ENCODE assay signal across 7 mouse cellular contexts in genomic region chr4:99829094-99830073, GRCm38 (mm10). TPM values are rescaled to one million over a fixed set of nuclear protein-coding genes. Genes with fewer than 3 reads are reported as not detected.
DNase-seq lines count a peak whose midpoint lies in the region; ATAC-seq lines count a peak whose summit lies in the region.

TSS of gene Efcab7 (plus strand) at chr4:99829198.

- peak; percentile 94 for ATAC-seq in intestine, embryonic 15.5 days

- H3K9ac ChIP-seq in intestine, embryonic 15.5 days = peak within 1 kb of the TSS; percentile 70

- under 1% methylated on average over 48 of the region's 48 CpGs for WGBS in intestine, embryonic 15.5 days
- WGBS in midbrain, embryonic 10.5 days = under 1% methylated on average over 48 of the region's 48 CpGs

- H3K36me3 ChIP-seq in intestine, embryonic 15.5 days = no peaks in the 10 kb centered on the region
- H3K36me3 ChIP-seq in midbrain, embryonic 10.5 days = peaks cover 13% of the 10 kb centered on the region

- H3K4me3 ChIP-seq in intestine, embryonic 15.5 days (replicated peaks) = peak within 1 kb of the TSS; percentile 61
- peak within 1 kb of the TSS; percentile 80 for H3K4me3 ChIP-seq in midbrain, embryonic 10.5 days

- intact Hi-C loops in gastrocnemius, postnatal 36 days (cut with DNase I) = no loop called here
- intact Hi-C loops in left cerebral cortex, postnatal 25 days (cut with DNase I) = no loop called here

- H3K27ac ChIP-seq in intestine, embryonic 15.5 days = peak within 1 kb of the TSS; percentile 83; the same call in 1 of the 2 replicates
- H3K27ac ChIP-seq in midbrain, embryonic 10.5 days (replicated peaks) = peak within 1 kb of the TSS; percentile 97

- H3K4me2 ChIP-seq in intestine, embryonic 15.5 days (replicated peaks) = peak within 1 kb of the TSS; percentile 61

- no peaks in the 10 kb centered on the region for H3K27me3 ChIP-seq in intestine, embryonic 15.5 days (replicated peaks)
- no peaks in the 10 kb centered on the region for H3K27me3 ChIP-seq in midbrain, embryonic 10.5 days (ENCODE audit: low read depth, poor library complexity, severe bottlenecking)

- DNase-seq in adrenal gland, adult 2 months = peak; percentile 90
- DNase-seq in embryo, embryonic 11.5 days (ENCODE audit: low read depth, low spot score) = peak; percentile 81
- peak; percentile 66 to 82 for DNase-seq in gastrocnemius, postnatal 36 days
- DNase-seq in left cerebral cortex, postnatal 25 days (ENCODE audit: low spot score in 2 of 2) = peak; percentile 90 to 93
- DNase-seq in midbrain, embryonic 10.5 days (ENCODE audit: low spot score) = peak; percentile 86
- peak; percentile 81 for DNase-seq in right cerebral cortex, postnatal 4 days

- H3K4me1 ChIP-seq in intestine, embryonic 15.5 days (replicated peaks) = no peaks in the 10 kb centered on the region
- peaks cover 21% of the 10 kb centered on the region for H3K4me1 ChIP-seq in midbrain, embryonic 10.5 days

- H3K9me3 ChIP-seq in intestine, embryonic 15.5 days = no peaks in the 10 kb centered on the region
- H3K9me3 ChIP-seq in midbrain, embryonic 10.5 days (replicated peaks) = no peaks in the 10 kb centered on the region

RNA-seq across cellular contexts. Expression of gene Efcab7, which starts in this region (rescaled TPM):
- total RNA-seq in adrenal gland, adult 2 months (2021) = 1 to 10 TPM; 3.7 to 5.0 TPM
- polyA plus RNA-seq in adrenal gland, adult 2 months (2012; rRNA removed) = 0.80 TPM in 1 of 2 replicates, not detected in the other
- 1 to 10 TPM; 1.1 to 2.2 TPM for total RNA-seq in gastrocnemius, postnatal 36 days (2021)
- 13.1 and 20.1 TPM in 2 replicates for polyA plus RNA-seq in intestine, embryonic 15.5 days (2015; fragmentation: Nextera tagmentation; extraction: Ambion mirVana)
- total RNA-seq in left cerebral cortex, postnatal 25 days (2021) = 1 to 10 TPM; 4.4 to 5.5 TPM
- polyA plus RNA-seq in midbrain, embryonic 10.5 days (2016; fragmentation: Nextera tagmentation; extraction: Ambion mirVana) = 21.8 and 24.1 TPM in 2 replicates

Comparison
In these comparisons a context has a peak if more than half of its experiments do, and no peak if none do; other contexts are left out.
1. Peak in every context shown above with its lines: DNase-seq, ATAC-seq, H3K4me3 ChIP-seq and H3K27ac ChIP-seq.